Mouse (Mus musculus) monocyte, adult 2 months (primary cell): ENCODE data around the gene Nek6.

Experiments
- DNase-seq, 2 experiments: peaks; one replicate each; pipeline ENCODE4 v3.0.0; 2022; ENCODE audit warnings: low spot score in 2 of 2, low read depth in 1 of 2

The Nek6 gene

DNA sequence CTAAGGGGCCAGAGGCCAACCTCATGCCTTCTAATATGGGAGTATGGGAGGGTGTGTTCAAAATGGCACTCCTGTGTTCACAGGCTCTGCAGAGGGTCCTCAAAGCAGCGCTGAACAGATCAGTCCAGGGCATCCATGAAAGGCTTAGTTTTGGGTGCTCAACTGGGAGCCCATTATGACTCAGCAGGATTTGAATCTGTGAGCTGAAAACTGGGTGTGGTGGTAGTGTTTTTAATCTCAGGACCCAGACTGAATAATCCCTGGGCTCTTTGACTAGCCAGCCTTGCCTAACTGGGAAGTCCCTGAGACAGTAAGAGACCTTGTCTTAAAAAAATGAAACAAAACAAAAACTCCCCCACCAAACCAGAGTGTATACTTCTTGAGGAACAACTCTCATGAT, 4.3 kb upstream of the Nek6 start:
- DNase-seq, result no peak

DNA sequence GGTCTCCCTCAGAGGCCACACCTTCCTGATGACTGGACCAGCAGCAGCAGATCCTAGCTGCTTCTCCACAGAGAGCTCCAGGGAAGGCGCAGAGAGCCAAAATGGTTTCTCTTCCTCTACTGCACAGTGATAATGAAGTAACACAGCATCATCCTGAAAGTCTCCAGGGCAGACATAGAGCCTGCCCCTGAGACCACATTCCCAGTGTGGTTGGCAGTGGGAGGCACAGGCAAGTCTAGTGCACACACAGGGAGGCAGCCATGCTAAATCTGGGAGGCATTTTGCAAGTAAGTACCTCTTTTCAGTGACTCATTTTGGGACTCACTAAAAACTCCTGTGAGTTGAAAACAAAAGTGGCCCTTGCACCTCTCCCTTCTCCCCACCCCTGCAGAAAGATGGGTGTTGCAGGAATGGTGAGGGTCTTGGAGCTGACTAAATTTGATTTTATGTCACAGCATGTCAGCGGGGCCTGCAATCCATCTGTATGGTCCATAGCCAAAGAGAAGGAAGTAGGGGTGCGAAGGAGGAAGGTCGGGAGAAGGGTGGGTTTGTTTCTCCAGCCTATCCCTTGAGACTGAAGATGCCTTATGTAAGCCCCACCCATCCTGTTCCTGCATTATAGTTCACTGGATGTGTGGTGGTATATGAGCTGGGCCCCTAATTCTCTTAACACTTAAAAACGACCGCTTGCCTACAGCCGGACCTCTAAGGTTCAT, 2.3 kb upstream of the Nek6 start:
- DNase-seq, result no peak

DNA sequence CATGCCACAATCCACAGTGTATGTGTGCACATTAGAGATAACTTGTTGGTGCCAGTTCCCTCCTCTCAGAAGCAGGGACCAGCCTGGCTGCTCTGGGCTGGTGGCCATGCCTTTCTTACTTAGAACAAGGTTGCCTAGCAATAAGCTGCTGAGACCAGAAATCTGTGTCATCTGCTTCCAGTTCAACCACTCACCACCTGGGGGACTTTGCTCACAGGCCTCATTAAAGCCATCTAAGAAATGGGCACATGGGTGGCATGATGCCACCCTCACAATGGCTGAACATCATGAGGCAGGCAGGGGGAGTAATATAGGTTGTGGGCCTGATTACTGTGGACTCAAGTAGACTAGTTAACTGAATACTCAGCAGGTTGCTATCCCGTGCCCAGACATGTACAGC, 1.3 kb upstream of the Nek6 start:
- DNase-seq, result no peak

DNA sequence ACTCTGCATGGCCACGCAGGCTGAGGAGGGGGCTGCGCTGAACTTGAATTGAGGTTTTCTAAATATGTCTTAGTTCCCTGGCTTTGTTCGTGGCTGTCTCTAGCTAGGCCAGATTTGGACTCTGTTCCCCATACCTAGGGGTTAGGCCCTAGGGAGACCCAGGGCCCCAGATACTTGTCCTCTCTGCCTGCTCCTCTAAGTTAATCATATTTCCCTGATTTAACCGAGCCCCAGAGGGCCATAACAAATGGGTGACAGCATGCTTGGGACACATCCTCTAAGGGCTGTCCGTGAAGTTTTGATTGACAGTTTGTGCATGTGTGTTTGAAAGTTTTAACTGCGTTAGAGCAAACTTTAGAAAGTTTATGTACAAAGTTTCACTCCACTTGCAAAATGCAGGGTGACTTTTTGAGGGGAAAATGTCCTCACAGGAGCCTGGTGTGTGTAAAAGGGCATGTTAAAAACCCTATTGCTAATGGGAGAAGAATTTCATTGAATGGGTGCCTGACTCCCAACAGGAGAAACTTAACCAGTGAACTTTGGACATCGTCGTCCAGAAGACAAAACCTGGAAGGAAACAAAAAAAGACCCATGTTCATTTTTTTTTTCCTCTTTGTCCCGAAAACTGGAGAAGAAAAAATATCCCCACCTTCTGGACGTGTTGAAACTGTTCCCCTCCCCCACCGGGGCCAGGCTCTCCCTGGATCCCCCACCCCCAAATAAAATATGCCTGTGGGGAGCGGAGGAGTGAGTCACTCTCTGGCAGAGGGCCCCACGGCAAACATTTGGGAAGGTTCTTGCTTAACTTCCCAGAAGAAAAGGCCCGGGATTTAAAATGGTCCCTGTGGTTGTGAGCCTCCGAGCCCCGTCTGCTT, 1.1 kb downstream of the Nek6 start:
- no peak for DNase-seq

DNA sequence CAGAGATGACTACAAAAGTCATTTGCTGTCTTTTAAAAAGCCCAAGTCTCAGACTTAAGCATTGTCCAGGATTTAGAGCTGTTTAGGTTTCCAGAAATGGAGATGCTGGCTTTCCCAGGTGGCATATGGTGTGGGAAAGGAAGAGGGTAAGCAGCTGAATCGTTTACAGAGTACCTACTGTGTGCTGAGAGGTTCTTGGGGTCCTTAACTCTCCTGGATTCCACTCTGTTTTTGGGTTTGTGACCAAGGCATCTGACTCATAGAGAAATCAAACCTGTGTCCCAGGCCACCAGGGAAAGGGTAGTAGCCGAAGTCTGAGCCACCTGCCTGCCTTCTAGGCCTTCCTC, 1.7 kb downstream of the Nek6 start:
- no peak for DNase-seq

DNA sequence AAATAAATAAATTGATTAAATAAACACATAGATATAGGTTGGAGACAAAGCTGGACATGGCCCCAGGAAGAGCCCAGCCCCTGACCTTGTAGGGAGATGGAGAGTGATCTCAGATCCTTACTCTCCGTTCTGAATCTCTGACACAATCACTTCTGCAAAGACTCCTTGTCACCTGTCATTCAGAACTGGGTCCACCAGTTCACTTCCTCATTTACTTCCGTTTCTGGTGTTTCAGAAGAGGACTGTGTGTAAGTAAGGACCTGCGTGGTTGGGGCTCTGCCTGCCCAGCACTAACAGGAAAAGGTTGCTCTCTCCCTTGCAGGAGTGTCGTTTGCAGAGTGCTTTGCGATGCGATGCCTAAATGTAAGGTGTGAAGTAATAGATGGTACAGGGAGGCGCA, 3.0 kb downstream of the Nek6 start:
- DNase-seq, result peak in 1 of 2 experiments; percentile 23

DNA sequence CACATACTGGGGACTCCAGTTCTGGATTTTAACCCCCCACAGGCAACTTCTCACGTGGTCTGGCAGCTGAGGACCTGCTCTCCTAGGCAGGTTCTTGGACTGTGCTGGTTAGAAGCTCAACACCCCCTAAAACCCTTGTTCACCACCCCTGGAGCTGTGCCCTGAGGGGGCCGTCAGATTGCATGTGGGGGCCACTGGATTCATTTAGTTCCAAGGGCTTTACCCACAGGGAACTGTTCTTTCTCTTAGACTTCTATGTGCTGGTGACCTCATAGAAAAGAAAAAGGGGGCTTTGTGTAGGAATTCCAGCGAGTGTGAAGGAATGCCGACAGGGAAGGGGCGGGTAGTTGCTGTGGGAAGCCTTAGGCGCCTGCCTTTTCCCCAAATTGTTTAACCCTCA, 4.0 kb downstream of the Nek6 start:
- DNase-seq, result no peak

DNA sequence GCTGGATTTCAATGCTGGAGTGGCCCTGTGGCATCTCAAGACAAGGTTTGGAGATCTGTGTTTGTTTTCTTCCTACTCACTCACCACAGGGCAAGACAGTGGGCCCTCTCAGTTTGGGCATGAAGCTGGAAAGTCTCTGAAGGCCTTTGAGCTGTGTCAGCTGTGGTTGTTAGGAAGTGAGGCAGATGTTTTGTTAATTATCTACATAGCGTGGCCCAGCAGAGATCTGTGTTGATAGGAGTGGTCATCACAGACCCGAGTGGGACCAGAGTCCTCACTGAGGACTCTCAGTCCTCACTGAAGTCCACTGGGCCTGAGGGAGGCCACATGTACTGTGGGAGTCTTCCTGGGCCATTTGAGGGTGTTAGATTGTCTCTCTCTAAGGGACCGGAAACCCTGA, 5.0 kb downstream of the Nek6 start:
- no peak for DNase-seq

DNA sequence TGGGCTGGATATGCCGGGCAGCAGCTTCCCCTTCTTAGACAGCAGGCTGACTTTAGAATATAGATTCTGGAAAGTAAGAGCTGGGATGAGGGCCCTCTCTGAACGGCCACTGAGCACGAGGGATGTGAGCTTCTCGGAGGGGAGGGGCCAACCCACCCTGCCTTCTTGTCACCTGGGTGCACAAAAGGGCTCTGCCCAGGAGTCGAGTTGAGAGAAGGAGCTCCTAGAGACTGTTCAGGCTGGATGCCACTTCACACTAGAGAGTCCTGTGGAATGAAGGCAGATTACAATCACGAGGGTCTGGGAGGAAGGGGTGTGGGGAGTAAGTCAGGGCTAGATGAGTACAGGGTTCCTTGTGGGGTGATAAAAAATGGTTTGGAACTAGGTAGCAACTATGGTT, 5.6 kb downstream of the Nek6 start:
- DNase-seq, result no peak

DNA sequence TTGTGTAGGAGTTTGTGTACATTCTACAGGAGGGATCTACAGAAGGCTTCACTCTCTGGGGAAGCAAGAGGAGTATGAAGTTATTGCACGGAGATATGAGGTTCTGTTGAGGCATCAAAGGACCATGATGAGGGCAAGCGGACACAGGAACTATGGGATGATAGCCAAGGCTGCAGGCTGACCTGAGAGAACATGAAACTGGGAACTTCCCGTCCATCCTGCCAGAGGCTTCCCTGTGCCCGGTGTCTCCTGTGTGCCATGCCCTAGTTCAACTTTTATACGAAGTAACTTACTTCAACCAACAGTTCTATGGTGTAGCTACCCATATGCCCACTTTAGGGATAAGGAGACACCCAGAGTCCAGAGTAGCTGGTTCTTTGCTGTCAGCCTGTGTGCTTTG, 7.3 kb downstream of the Nek6 start:
- no peak for DNase-seq

DNA sequence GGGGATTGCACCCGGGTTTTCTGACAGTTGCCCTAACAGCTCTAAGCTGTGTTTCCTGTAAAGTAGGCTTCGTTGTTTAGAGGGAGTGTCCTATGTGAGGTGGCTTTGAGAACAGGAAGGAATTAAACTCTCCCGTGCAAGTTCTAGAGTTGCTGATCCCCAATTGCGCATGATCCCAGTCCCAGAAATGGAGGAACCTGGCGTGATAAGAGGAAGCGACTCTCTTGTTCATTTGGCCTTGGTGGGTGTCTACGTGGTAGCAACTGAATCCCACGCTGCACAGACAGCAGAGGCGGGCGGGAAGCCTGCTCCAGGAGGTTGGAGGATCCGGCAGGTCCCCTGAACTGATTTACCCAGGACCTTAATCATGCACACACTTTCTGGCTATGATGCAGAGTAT, 8.5 kb downstream of the Nek6 start:
- DNase-seq, result no peak

DNA sequence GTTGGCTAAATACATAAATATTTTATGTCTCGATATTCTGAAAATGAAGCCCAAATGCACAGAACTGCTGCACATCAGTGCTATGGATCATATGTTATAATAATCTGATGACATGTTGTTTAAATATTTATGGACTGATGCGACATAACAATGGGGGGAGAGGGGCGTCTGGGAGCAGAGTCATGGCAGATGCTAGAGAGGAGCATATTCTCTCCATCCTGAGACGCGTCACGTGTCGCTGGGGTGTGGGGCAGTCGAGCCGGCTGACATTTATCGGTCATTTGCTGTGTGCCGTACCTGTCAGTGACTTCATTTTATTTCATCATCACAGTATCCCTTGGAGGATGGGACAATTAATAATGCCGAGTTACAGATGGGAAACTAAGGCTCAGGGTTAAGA, 10.2 kb downstream of the Nek6 start:
- DNase-seq, result no peak

DNA sequence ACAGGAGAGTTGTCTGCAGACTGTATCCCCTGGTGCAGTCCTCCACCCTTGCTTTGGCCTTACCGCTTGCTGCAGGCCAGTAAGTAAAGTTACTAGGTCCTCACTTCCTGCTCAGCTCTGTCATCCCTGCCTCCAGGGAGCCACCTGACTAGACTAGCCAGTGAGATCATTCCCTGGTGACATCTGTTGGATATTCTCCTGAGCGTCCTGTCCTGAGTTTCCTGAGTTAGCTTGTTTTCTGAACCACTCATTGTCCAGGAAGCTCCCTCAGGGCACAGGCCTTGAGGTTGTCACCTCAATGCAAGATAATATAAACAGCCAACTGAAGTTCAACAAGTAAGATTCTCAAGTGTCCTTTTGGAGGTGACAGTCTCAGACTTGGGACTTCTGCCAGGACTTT, 10.9 kb downstream of the Nek6 start:
- DNase-seq, result no peak

DNA sequence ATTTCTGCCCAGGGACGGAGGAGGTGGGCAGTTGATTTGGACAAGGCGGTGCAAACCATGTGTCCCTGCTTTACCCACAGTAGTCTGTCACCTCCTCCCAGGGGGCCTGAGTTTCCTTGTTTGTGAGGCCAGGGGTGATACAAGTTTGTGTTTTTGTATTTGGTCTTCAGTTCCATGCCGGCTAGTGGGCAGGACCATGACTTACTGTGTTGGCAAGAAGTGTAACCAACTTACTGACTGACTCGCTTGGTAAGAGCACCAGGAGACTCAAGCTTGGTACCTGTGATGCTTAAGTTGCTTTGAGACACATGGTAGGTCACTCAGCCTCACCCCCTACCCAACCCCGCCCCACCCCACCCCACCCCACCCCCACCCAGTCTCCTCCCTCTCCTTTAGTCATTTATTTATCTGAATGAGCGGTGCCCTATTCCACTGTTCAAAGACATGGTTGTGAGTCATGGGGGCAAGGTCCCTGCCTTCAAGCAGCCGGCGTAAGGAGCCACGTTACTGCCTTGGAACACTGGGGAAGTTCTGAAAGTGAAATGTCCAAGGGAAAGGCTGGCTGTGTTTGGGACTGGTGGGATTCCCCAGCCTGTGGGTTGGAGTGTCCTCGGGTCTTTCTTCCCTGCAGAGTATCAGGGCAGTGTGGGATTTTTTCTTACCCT, 12.5 kb downstream of the Nek6 start:
- DNase-seq, result no peak

DNA sequence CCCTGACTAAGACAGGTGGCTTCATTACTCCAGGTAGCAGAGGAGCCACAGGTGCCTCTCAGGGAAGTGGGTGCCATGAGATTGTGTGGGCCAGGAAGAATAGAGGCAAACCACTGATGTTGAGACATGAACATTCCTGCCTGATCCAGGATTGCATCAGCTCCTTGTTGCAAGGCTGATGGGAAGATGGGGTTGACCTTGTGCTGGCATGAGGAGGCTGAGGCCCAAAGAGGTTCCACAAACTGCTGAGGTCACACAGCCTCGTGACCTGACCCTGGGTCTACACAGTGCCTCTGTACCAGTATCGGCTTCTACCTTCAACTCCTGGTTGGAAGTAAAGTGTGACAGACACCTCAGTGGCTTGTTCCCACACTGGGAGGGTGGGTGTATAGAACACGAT, 13.6 kb downstream of the Nek6 start:
- no peak for DNase-seq

DNA sequence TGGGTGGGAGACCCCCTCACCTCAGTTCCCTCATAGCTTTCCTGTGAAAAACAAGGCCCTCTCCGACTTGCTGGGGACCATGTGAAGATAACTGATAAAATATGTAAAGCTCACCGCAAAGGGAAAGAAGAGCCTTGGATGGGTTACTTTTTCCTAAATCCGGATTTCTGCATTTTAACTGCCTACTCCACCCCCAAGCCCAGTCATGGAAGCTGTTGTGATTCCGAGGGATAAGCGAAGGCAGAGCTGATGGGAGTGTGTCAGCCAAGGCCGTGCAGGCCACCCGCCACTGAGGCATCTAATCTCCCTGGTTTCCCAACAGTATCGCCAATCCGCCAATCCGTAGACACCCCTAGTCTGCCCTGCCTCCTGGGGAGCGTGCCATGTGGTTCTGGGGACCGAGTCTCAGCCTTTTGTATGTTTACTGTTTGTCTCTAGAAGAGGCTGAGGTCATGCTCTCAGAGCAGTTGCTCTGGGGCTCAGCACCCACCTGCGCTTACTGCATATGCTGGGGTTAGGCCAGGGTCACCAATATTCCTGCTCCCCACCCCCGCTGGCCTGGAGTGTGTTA, 18.2 kb downstream of the Nek6 start:
- DNase-seq, result no peak

DNA sequence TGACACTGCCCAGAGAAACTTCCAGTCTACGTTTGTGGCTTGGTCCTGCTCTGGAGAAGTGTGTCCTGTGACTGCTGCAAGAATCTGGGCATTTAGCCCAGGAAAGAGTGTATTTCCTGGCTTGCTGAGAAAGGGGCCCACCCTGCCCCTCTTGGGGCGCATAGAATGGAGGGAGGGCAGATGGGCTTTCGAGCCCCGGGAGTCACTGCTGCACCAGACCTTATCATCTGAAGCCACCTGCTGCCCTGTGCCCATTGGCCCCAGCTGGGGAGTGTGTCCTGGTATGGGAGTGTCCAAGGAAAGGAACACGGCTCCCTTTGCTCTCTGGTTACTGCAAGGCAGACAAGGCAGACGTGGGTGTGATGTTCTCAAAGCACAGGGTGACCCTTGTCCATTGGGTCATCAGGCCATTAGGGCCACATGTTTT, 19.5 kb downstream of the Nek6 start:
- DNase-seq, result no peak

DNA sequence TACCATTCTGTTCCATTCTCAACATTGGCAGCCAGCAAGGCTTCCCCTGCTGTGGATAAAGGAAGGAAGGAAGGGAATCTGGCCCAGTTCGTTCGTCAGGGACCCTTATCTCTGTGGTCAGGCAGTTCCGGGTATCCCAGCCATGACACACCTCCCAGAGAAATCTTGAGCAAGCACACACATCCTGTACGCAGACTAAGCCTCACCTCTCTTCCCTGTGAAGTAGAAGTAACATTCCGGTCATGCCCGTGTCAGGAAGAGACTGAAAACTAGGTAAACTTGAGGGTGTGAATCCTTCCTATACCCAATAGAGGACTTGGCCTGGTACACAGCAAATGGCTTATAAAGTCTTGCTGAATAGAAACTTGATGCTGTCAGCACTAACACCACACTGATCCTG, 21.9 kb downstream of the Nek6 start:
- no peak for DNase-seq

DNA sequence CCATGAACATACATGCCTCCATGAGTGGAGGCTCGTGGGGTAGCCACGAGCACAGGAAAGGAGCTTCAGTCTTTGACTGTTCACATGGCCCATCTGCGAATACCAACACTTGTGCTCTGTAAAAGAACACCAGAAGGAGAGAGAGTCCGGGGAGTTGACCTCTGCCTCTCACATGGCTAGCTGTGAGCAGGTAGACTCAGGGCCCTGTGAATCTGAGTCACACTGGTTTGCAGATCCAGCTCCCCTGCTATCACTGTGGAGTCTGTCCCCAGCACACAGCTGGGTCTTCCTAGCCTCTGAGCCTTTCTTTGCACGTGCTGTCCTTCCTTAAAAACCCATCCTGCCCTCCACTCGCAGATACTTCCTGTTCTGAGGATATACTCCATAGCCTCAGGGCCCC, 22.3 kb downstream of the Nek6 start:
- no peak for DNase-seq

DNA sequence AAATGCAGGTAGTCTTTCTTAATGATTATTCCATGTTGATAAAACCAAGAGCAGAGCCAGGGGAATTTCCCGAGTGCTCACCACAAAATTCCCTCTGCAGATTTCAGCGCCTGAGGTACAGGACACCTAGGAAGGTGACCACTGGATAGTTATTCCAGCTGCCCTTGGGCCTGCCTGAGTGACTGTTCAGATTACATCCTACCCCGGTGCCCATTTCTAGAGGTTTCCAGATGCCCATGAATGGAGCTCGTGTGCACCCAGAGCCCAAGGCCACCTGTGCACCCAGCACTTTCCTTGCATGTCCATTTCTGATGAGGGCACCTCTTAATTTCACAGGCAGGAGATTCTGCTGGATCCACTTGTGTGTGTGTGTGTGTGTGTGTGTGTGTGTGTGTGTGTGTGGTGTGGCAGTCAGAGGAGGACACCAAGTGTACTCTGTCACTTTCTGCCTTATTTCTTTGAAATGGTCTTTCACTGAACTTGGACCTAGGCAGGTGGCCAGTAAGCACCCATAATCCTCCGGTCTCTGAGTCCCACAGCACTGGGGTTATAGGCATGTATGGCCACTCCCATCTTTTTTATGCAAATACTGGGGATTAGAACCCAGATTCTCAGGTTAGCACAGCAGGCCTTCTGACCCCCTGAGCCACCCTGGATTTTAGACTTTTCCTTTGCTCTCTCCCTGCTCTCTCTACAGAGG, 22.9 kb downstream of the Nek6 start:
- DNase-seq, result no peak

DNA sequence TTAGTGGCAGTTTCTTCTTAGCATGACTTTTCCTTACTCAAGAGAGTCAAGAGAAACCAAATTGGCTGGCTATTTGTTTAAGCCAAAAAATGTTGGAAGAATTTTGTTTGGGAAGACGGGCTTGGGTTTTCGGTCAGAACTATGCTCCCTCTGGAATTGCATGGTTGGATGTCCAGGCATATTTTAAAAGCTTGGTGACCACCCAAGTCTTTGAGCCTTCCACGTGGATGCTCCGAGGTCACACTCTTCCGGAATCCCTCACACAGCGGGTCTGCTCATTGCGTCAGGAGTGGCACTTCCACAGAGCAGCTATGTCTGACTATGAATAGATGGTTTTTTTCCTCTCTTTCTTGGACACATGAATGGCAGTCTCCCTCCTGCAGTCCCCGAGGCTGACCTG, 23.6 kb downstream of the Nek6 start:
- no peak for DNase-seq
